Mouse (Mus musculus) stomach, embryonic 14.5 days (tissue): ENCODE measurements around the gene Gm7271. TPM values are rescaled to one million over a fixed set of nuclear protein-coding genes. Genes with fewer than 3 reads are reported as not detected.

ENCODE experiments used
- ATAC-seq: fragments of 200-750 bp; cut with Nextera tagmentation; 2 replicates; pipeline ENCODE4 v1.8.0; 2017; ENCODE audit warnings: low read depth, moderate TSS enrichment; ENCODE audit not compliant: insufficient number of reproducible peaks, insufficient read depth, low FRiP score
- H3K27ac ChIP-seq: fragments of 300-500 bp; sonication (generic); 2 replicates; pipeline ENCODE4 v1.5.1; 2014; ENCODE audit warnings: mild to moderate bottlenecking, low read length, moderate library complexity, mixed read lengths
- H3K27me3 ChIP-seq: fragments of 300-500 bp; sonication (generic); 2 replicates; pipeline ENCODE4 v1.6.1; 2014; ENCODE audit warnings: low read length, control low read depth, mixed read lengths; ENCODE audit not compliant: control insufficient read depth, insufficient read depth
- H3K36me3 ChIP-seq: fragments of 300-500 bp; sonication (generic); 2 replicates; pipeline ENCODE4 v1.6.1; 2014; ENCODE audit warnings: mild to moderate bottlenecking, control low read depth, low read length, moderate library complexity, mixed read lengths; ENCODE audit not compliant: control insufficient read depth, insufficient read depth
- H3K4me1 ChIP-seq: fragments of 300-500 bp; sonication (generic); 2 replicates; pipeline ENCODE4 v1.6.1; 2014; ENCODE audit warnings: low read length, control low read depth, mixed read lengths; ENCODE audit not compliant: control insufficient read depth, insufficient read depth
- H3K4me2 ChIP-seq: fragments of 300-500 bp; sonication (generic); replicated peaks from 2 replicates; pipeline ENCODE4 v1.6.1; 2014; ENCODE audit warnings: low read depth, low read length, control low read depth
- H3K4me3 ChIP-seq: fragments of 300-500 bp; sonication (generic); 2 replicates; pipeline ENCODE4 v1.5.1; 2014; ENCODE audit warnings: low read depth, low read length, control low read depth
- H3K9ac ChIP-seq: fragments of 300-500 bp; sonication (generic); replicated peaks from 2 replicates; pipeline ENCODE4 v1.6.1; 2014; ENCODE audit warnings: low read depth, mild to moderate bottlenecking, control low read depth, low read length, moderate library complexity, mixed read lengths
- H3K9me3 ChIP-seq: fragments of 300-500 bp; sonication (generic); 2 replicates; pipeline ENCODE4 v1.6.1; 2016; ENCODE audit warnings: low read depth, low read length, control low read depth; ENCODE audit not compliant: control insufficient read depth
- WGBS: fragments of 180-500 bp; shearing (Covaris S2); extraction: QIAGEN DNeasy Blood & Tissue Kit; methylation state at CpG from one replicate; pipeline ENCODE4 v1.1.7; 2014; 5-methylcytosine and 5-hydroxymethylcytosine counted together
- polyA plus RNA-seq: library from polyadenylated mRNA; unstranded; fragments of >200 nt; fragmentation: Nextera tagmentation; extraction: Ambion mirVana; gene quantifications from 2 replicates; pipeline ENCODE4 v1.2.1, GENCODE M21; 2014

Gene Gm7271
- polyA plus RNA-seq, 1 experiment from 2014 or later, result not detected

DNA sequence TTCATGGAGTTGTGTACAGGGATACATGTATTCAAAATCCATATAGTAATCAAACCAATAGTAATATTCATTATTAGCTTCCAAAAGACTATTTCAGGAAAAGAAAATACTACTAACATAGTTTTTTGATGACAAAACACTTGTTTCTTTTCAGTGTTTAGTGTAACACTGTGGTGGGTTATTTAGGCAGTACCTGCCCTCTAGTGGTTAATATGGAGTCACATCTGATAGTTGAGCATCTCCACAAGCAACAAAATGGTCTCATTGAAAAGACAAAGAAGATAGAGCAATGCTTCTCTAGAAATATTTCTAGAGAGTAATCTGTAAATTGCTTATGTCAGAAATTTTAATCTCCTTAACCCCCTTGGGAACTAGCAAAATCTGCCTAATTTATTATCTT lies 57.0 kb downstream of the Gm7271 start:
- H3K36me3 ChIP-seq, result peaks cover 55% of the 10 kb centered on the region
- ATAC-seq, result no peak
- H3K4me2 ChIP-seq, result no peak overlapping the region
- no peaks in the 10 kb centered on the region for H3K27me3 ChIP-seq
- H3K4me3 ChIP-seq, result no peak overlapping the region
- H3K9me3 ChIP-seq, result no peaks in the 10 kb centered on the region
- no peak overlapping the region for H3K27ac ChIP-seq
- H3K9ac ChIP-seq, result no peak overlapping the region
- no peaks in the 10 kb centered on the region for H3K4me1 ChIP-seq

DNA sequence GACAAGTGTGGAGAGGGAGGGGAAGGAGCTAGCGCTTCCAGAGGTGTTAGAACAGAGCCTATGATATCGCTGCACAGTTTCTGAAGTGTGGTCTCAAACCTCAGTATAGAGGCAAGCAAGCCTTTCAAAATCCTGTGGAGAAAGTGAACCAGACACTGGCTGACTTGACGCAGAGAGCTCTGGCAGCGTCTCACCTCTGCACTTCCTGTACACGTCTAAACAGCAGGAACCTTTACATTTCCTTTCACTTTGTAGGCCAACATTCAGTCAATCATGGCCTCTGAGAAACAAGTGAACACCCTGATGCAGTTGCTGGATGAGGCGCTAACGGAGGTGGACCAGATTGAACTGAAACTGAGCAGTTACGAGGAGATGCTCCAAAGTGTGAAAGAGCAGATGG lies 59.4 kb downstream of the Gm7271 start:
- no peak for ATAC-seq
- no peak overlapping the region for H3K4me2 ChIP-seq
- no peaks in the 10 kb centered on the region for H3K27me3 ChIP-seq
- no peaks in the 10 kb centered on the region for H3K4me1 ChIP-seq
- WGBS, result 90% methylated on average over 8 of the region's 8 CpGs
- H3K9me3 ChIP-seq, result no peaks in the 10 kb centered on the region
- H3K9ac ChIP-seq, result no peak overlapping the region
- H3K36me3 ChIP-seq, result peaks cover 35% of the 10 kb centered on the region
- H3K27ac ChIP-seq, result no peak overlapping the region
- H3K4me3 ChIP-seq, result no peak overlapping the region

DNA sequence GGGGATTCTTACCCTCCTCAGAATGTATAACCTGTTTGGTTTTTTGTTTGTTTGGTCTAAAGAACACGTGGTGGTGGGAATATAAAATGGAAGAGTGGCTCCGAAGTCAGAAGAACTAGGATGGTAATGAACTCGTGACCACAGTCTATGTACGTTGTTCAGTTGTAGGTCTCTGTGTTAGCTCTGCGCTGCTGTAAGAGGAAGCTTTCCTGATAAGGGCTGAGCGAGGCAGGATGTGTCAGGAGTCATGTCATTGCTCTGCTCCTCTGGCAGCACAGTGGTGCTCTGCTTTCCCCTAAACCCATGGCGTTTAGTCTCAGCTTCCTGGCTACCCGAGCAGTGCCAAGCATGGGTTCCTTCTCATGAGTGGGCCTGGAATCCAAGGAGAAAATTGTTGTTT lies 66.6 kb downstream of the Gm7271 start:
- no peak for ATAC-seq
- Histone ChIP-seq H3K36me3 (peaks cover 19% of the 10 kb centered on the region; the same call in 1 of the 2 replicates), H3K4me3 (no peak overlapping the region), H3K4me2 (no peak overlapping the region), H3K27me3 (no peaks in the 10 kb centered on the region), H3K27ac (no peak overlapping the region), H3K9ac (no peak overlapping the region), H3K9me3 (no peaks in the 10 kb centered on the region), H3K4me1 (no peaks in the 10 kb centered on the region)
- 83% methylated on average over 8 of the region's 8 CpGs for WGBS

DNA sequence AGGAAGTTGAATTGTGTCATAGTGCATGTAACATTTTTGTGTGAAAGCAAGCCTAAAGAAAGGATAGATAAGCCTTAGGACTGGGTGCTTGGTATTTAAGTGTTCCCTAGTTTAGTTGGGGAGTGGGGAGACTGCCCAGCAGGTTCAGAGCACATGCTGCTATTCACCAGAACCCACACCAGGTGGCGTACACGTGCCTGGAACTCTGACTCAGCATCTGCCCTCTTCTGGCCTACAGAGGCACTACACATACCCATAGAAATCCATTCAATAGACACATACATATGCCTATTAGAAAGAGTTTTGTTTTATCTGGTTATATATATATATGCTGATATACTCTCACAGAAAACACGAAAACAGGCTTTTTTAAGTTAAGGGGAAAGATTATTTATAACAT lies 81.5 kb downstream of the Gm7271 start:
- ATAC-seq, result no peak
- Histone ChIP-seq H3K36me3 (peaks cover 31% of the 10 kb centered on the region), H3K4me3 (no peak overlapping the region), H3K27me3 (no peaks in the 10 kb centered on the region), H3K27ac (no peak overlapping the region), H3K9ac (no peak overlapping the region), H3K4me1 (no peaks in the 10 kb centered on the region), H3K4me2 (no peak overlapping the region), H3K9me3 (no peaks in the 10 kb centered on the region)
- 32% methylated on average over 3 of the region's 3 CpGs for WGBS

Other genes starting within 250 kb of the Gm7271 start
- gene Clock, start 179.2 kb upstream of the Gm7271 start, polyA plus RNA-seq, result 20.6 and 21.1 TPM in 2 replicates
- gene Pdcl2, start 152.9 kb upstream of the Gm7271 start, polyA plus RNA-seq, result not detected in 2 replicates
- gene Nmu, start 120.3 kb upstream of the Gm7271 start, polyA plus RNA-seq, result not detected in 2 replicates
- 34.9 and 40.2 TPM in 2 replicates for gene Exoc1, start 45.3 kb downstream of the Gm7271 start, polyA plus RNA-seq
- 9.5 and 9.6 TPM in 2 replicates for gene Cep135, start 104.7 kb downstream of the Gm7271 start, polyA plus RNA-seq
- gene C530008M17Rik, start 172.5 kb downstream of the Gm7271 start, polyA plus RNA-seq, result 16.5 and 21.6 TPM in 2 replicates